Mouse (Mus musculus) spleen, adult 2 months (tissue): Measurements from ENCODE around the gene Klf4. TPM values are rescaled to one million over a fixed set of nuclear protein-coding genes. Genes with fewer than 3 reads are reported as not detected.

Experiments
- DNase-seq, 2 experiments: peaks; one replicate each; pipeline versions ENCODE4 v3.0.0 to v3.0.0-alpha.2; 2012 to 2021; ENCODE audit warnings: low spot score in 2 of 2, low read depth in 1 of 2
- H3K27ac ChIP-seq: fragments of 200-500 bp; 2 replicates; pipeline ENCODE4 v1.5.1; 2012; ENCODE audit warnings: low read length, inconsistent platforms; ENCODE audit not compliant: insufficient read depth
- H3K27me3 ChIP-seq: fragments of 200-500 bp; 2 replicates; pipeline ENCODE4 v1.6.1; 2012; ENCODE audit warnings: mild to moderate bottlenecking, moderate library complexity, low read length, inconsistent platforms; ENCODE audit not compliant: control insufficient read depth, insufficient read depth
- H3K36me3 ChIP-seq: fragments of 200-500 bp; 2 replicates; pipeline ENCODE4 v1.6.1; 2012; ENCODE audit warnings: mild to moderate bottlenecking, low read length, inconsistent platforms; ENCODE audit not compliant: control insufficient read depth, insufficient read depth
- H3K4me1 ChIP-seq: fragments of 200-500 bp; 2 replicates; pipeline ENCODE4 v1.6.1; 2011; ENCODE audit warnings: inconsistent platforms; ENCODE audit not compliant: control insufficient read depth, insufficient read depth, insufficient read length
- H3K4me3 ChIP-seq: fragments of 200-500 bp; 2 replicates; pipeline ENCODE4 v1.5.1; 2011; ENCODE audit warnings: mild to moderate bottlenecking, inconsistent platforms; ENCODE audit not compliant: insufficient read depth, insufficient read length; ENCODE audit errors: extremely low read depth
- CTCF ChIP-seq: fragments of 200-500 bp; IDR thresholded peaks from 2 replicates; pipeline ENCODE4 v1.5.1; 2011; ENCODE audit warnings: mild to moderate bottlenecking, inconsistent platforms; ENCODE audit not compliant: insufficient read depth, insufficient read length, insufficient replicate concordance; ENCODE audit errors: extremely low read depth
- POLR2A ChIP-seq: fragments of 200-500 bp; IDR thresholded peaks from 2 replicates; pipeline ENCODE4 v1.6.1; 2011; ENCODE audit warnings: low read depth, low read length, inconsistent platforms
- WGBS: fragments of 180-500 bp; shearing (Covaris S2); methylation state at CpG from one replicate; pipeline ENCODE4 v1.1.7; 2018; 5-methylcytosine and 5-hydroxymethylcytosine counted together
- polyA plus RNA-seq: library from polyadenylated mRNA; depleted of rRNA; stranded (reverse); fragments of >200 nt; gene quantifications from 2 replicates; pipeline ENCODE4 v1.2.3, GENCODE M21; 2012

Gene Klf4
- polyA plus RNA-seq, 1 experiment = 15.8 TPM

GRCm38 (mm10) chr4:55533196-55533802, 1.0 kb upstream of the Klf4 start:
- 4% methylated on average over 21 of the region's 21 CpGs for WGBS
- TF ChIP-seq POLR2A = no peak
- no peak for TF ChIP-seq CTCF
- H3K27me3 ChIP-seq = peaks cover 8% of the 10 kb centered on the region

GRCm38 (mm10) chr4:55531856-55532406, 335 bp downstream of the Klf4 start:
- TF ChIP-seq POLR2A (no peak), CTCF (no peak)
- Histone ChIP-seq H3K4me1 (peaks cover 4% of the 10 kb centered on the region; the same call in 1 of the 2 replicates), H3K27me3 (peaks cover 8% of the 10 kb centered on the region), H3K4me3 (peak overlapping the region; percentile 63), H3K27ac (peak overlapping the region; percentile 0; the same call in 1 of the 2 replicates), H3K36me3 (no peaks in the 10 kb centered on the region)
- DNase-seq = no peak
- under 1% methylated on average over 29 of the region's 42 CpGs for WGBS

More at GRCm38 (mm10) chr4:55533196-55533802, 1.0 kb upstream of the Klf4 start:
- Histone ChIP-seq H3K4me1 (peaks cover 4% of the 10 kb centered on the region; the same call in 1 of the 2 replicates), H3K27ac (peak overlapping the region; percentile 22; the same call in 1 of the 2 replicates), H3K4me3 (peak overlapping the region; percentile 65; the same call in 1 of the 2 replicates), H3K36me3 (no peaks in the 10 kb centered on the region)
- DNase-seq = no peak

GRCm38 (mm10) chr4:55531096-55531855, 990 bp downstream of the Klf4 start:
- DNase-seq = peak in 1 of 2 experiments; percentile 33
- H3K27ac ChIP-seq = peak overlapping the region; percentile 0; the same call in 1 of the 2 replicates
- 0 out of 2 replicates have a peak, but pooled peaks have one; percentile 32 for TF ChIP-seq CTCF
- no peak for TF ChIP-seq POLR2A
- WGBS = 2% methylated on average over 56 of the region's 56 CpGs
- peak overlapping the region; percentile 51 for H3K4me3 ChIP-seq
- H3K27me3 ChIP-seq = peaks cover 8% of the 10 kb centered on the region
- no peaks in the 10 kb centered on the region for H3K36me3 ChIP-seq
- peaks cover 4% of the 10 kb centered on the region; the same call in 1 of the 2 replicates for H3K4me1 ChIP-seq

GRCm38 (mm10) chr4:55530731-55531095, 1.6 kb downstream of the Klf4 start:
- Histone ChIP-seq H3K27ac (peak overlapping the region; percentile 22; the same call in 1 of the 2 replicates), H3K27me3 (peaks cover 8% of the 10 kb centered on the region)

GRCm38 (mm10) chr4:55530236-55530635, 2.0 kb downstream of the Klf4 start:
- Histone ChIP-seq H3K27me3 (peaks cover 8% of the 10 kb centered on the region), H3K36me3 (no peaks in the 10 kb centered on the region), H3K4me3 (peak overlapping the region; percentile 51), H3K4me1 (peaks cover 4% of the 10 kb centered on the region; the same call in 1 of the 2 replicates), H3K27ac (peak overlapping the region; percentile 22; the same call in 1 of the 2 replicates)
- 1% methylated on average over 27 of the region's 27 CpGs for WGBS
- TF ChIP-seq POLR2A = no peak
- peak; percentile 72 for TF ChIP-seq CTCF
- DNase-seq = peak in 1 of 2 experiments; percentile 76

More at GRCm38 (mm10) chr4:55530731-55531095, 1.6 kb downstream of the Klf4 start:
- 1% methylated on average over 20 of the region's 20 CpGs for WGBS
- TF ChIP-seq CTCF (no peak), POLR2A (no peak)
- H3K4me3 ChIP-seq = peak overlapping the region; percentile 51
- peak in 1 of 2 experiments; percentile 17 for DNase-seq
- no peaks in the 10 kb centered on the region for H3K36me3 ChIP-seq
- peaks cover 4% of the 10 kb centered on the region; the same call in 1 of the 2 replicates for H3K4me1 ChIP-seq

- no peak overlapping the region for H3K27ac ChIP-seq
- H3K27me3 ChIP-seq = peaks cover 7% of the 10 kb centered on the region
- no peak overlapping the region for H3K4me3 ChIP-seq
- TF ChIP-seq CTCF (no peak), POLR2A (no peak)
- 91% methylated on average over 4 of the region's 4 CpGs for WGBS
- DNase-seq = no peak
- peaks cover 4% of the 10 kb centered on the region; the same call in 1 of the 2 replicates for H3K4me1 ChIP-seq
- no peaks in the 10 kb centered on the region for H3K36me3 ChIP-seq
Observed at GRCm38 (mm10) chr4:55528404-55528803, 3.9 kb downstream of the Klf4 start.
